Mouse (Mus musculus): Measurements from ENCODE around the gene Hao1.

DNA sequence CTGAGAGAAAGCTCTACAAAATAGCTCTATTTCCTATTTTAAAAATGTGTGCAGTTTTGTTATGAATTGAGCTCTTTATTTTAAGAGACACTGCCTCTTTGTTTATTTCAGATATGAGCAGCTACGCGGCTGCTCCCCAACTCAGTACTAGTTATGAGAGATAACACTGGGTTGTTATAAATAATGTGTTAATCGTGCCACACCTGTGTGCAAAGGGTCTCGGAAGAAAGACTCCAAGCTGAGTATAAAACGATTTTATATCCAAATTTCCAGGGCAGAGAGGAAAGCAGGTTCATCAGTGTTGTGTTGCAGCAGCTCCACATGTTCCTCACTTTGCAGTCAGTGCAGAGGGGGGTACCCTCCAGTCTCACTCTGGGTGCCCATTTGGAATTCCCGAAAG is 91.8 kb downstream of the Hao1 start:
- TF ChIP-seq POLR2A (IDR thresholded peaks at IDR 0.05; ENCODE audit: borderline replicate concordance, low read depth, low read length) (no peak), CTCF (IDR thresholded peaks at IDR 0.05; ENCODE audit: low read depth, low read length) (no peak)
